Mouse (Mus musculus): Measurements from ENCODE around the gene Olfr1451.

GRCm38 (mm10) chr19:12949958-12950357, 44.9 kb upstream of the Olfr1451 start, which contains the start of gene Olfr1450:
- TF ChIP-seq CTCF (IDR thresholded peaks at IDR 0.05; ENCODE audit: borderline replicate concordance, insufficient read depth, low read depth, low read length) = no peak
- no peak for TF ChIP-seq POLR2A (IDR thresholded peaks at IDR 0.05; ENCODE audit: borderline replicate concordance, insufficient read depth, low read length)

All from cerebellum, adult 2 months (tissue).